In the genomic region with DNA sequence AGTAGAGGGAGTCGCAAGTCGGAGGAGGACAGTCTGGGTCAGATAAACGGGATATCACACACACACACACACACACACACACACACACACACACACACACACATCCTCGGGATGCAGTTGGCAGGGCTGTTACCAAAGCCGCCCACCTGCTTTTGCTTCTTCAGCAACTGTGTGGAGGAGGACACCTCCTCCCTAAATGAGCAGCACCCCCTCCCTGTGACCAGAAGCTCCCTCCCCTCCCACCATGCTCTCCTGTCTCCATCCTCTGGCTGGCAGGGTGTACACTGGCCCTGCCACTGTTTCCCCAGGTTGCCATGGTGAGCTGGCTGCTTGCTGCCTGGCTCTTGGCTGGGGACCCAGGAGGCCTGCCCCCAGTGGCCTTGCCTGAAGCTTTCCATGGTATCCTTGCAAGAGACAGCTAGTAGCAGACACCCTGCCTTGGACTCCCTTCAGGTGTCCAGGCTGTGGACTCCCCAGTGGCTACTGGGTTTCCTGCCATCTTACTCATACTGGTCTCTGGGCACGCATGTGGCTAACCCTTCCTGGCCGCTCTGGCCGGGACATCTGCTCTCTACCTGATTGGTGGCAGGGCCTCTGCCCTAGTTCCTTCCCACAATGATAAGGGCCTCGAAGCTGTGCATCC, we compare ENCODE assay signal across 7 mouse cellular contexts. TPM values are rescaled to one million over a fixed set of nuclear protein-coding genes. Genes with fewer than 3 reads are reported as not detected.
DNase-seq lines count a peak whose midpoint lies in the region; ATAC-seq and TF ChIP-seq lines count a peak whose summit lies in the region.

No protein-coding gene starts in this region.

- DNase-seq in ES-E14 (ENCODE audit: low read depth, low spot score), result no peak
- peak; percentile 78 for DNase-seq in adrenal gland, postnatal 25 days
- peak; percentile 93 to 94 for DNase-seq in heart, postnatal 10 days
- DNase-seq in layer of hippocampus, postnatal 14 days (ENCODE audit: low spot score in 2 of 2), result peak; percentile 82 to 83
- peak; percentile 74 for DNase-seq in right cerebral cortex, postnatal 25 days

- H3K4me1 ChIP-seq in ES-E14 (ENCODE audit: control insufficient read depth in 2 of 2, insufficient read depth in 2 of 2, low read length in 2 of 2, poor library complexity in 1 of 2), result peaks cover 20 to 44% of the 10 kb centered on the region in 2 experiments; a peak in 3 of 4 replicates
- peaks cover 100% of the 10 kb centered on the region for H3K4me1 ChIP-seq in forebrain, embryonic 12.5 days

- peaks cover 22% of the 10 kb centered on the region for H3K27me3 ChIP-seq in forebrain, embryonic 12.5 days

- 0 out of 2 replicates have a peak, but pooled peaks have one; percentile 17 for ATAC-seq in forebrain, embryonic 12.5 days (ENCODE audit: low FRiP score)
- ATAC-seq in megakaryocyte-erythroid progenitor cell, adult 5-6 weeks (replicated peaks; ENCODE audit: low FRiP score, low TSS enrichment, poor library complexity, severe bottlenecking), result peak; percentile 53

- intact Hi-C loops in heart, postnatal 10 days (cut with DNase I), result no loop called here

- H3K9me3 ChIP-seq in ES-E14 (ENCODE audit: control insufficient read depth, insufficient read depth, low read depth, low read length), result no peaks in the 10 kb centered on the region
- H3K9me3 ChIP-seq in forebrain, embryonic 12.5 days, result no peaks in the 10 kb centered on the region

- 44% methylated on average over 9 of the region's 9 CpGs for WGBS in forebrain, embryonic 12.5 days

- peak overlapping the region; percentile 8 for H3K27ac ChIP-seq in ES-E14 (ENCODE audit: insufficient read depth, low read depth, low read length, poor library complexity, severe bottlenecking)
- 0 out of 2 replicates have a peak overlapping the region, but pooled peaks have one; percentile 46 for H3K27ac ChIP-seq in forebrain, embryonic 12.5 days

- in situ Hi-C loops in ES-E14 (cut with MboI; ENCODE audit: low sequenced_read_pairs in 2 of 2, unreplicated experiment in 2 of 2), result no loop called here

- peak overlapping the region; percentile 47; the same call in 1 of the 2 replicates for H3K9ac ChIP-seq in ES-E14 (ENCODE audit: insufficient read depth, low read depth, low read length, poor library complexity, severe bottlenecking)
- H3K9ac ChIP-seq in forebrain, embryonic 12.5 days, result peak overlapping the region; percentile 30; the same call in 1 of the 2 replicates

- peaks cover 47% of the 10 kb centered on the region for H3K36me3 ChIP-seq in ES-E14 (ENCODE audit: control insufficient read depth, insufficient read depth, low read length, poor library complexity, severe bottlenecking)
- H3K36me3 ChIP-seq in forebrain, embryonic 12.5 days (replicated peaks), result 0 out of 2 replicates have a peak, but pooled peaks cover 5% of the 10 kb centered on the region

- H3K4me3 ChIP-seq in ES-E14 (ENCODE audit: insufficient read depth in 1 of 2, low read depth in 1 of 2, low read length in 2 of 2, poor library complexity in 1 of 2, severe bottlenecking in 1 of 2), result peak overlapping the region in 1 of 2 experiments; percentile 57; a peak in 3 of 4 replicates
- H3K4me3 ChIP-seq in forebrain, embryonic 12.5 days (replicated peaks), result no peak overlapping the region

- H3K4me2 ChIP-seq in forebrain, embryonic 12.5 days, result peak overlapping the region; percentile 100

TF ChIP-seq in ES-E14, 5 proteins besides CTCF, POLR2A, EP300 and RAD21:
- TF ChIP-seq ZNF384 (IDR thresholded peaks at IDR 0.05; ENCODE audit: low read depth, low read length), result no peak
- TF ChIP-seq HCFC1 (IDR thresholded peaks at IDR 0.05; ENCODE audit: borderline replicate concordance, insufficient read depth, low read length), result no peak
- no peak for TF ChIP-seq CHD2 (IDR thresholded peaks at IDR 0.05; ENCODE audit: low read depth, low read length)
- no peak for TF ChIP-seq ZC3H11A (IDR thresholded peaks at IDR 0.05; ENCODE audit: borderline replicate concordance, low read depth, low read length)
- TF ChIP-seq MAFK (IDR thresholded peaks at IDR 0.05; ENCODE audit: insufficient read depth, low read depth, low read length), result no peak

RNA-seq across cellular contexts. Expression of gene Gjd3, which starts 16.2 kb away (rescaled TPM):
- 0.27 and 1.7 TPM in 2 replicates for total RNA-seq in ES-E14 (2012; rRNA removed)
- not detected in 2 replicates for total RNA-seq in adrenal gland, postnatal 25 days (2021)
- polyA plus RNA-seq in forebrain, embryonic 12.5 days (2016; fragmentation: Nextera tagmentation; extraction: Ambion mirVana), result 0.24 and 0.47 TPM in 2 replicates
- 1 to 10 TPM; 1.3 to 2.0 TPM for total RNA-seq in heart, postnatal 10 days (2021)
- total RNA-seq in layer of hippocampus, postnatal 14 days (2021), result 1 to 10 TPM; 2.2 TPM
- not detected in 2 replicates for total RNA-seq in megakaryocyte-erythroid progenitor cell, adult 5-6 weeks (2014; fragmentation: Nextera tagmentation)
- total RNA-seq in megakaryocyte-erythroid progenitor cell, adult 5-6 weeks (2017), result not detected in 2 replicates

RNA-seq across cellular contexts. Expression of gene Rara, which starts 39.0 kb away (rescaled TPM):
- 25.8 and 30.1 TPM in 2 replicates for total RNA-seq in ES-E14 (2012; rRNA removed)
- total RNA-seq in adrenal gland, postnatal 25 days (2021), result 21.8 and 27.7 TPM in 2 replicates
- 14.0 and 16.4 TPM in 2 replicates for polyA plus RNA-seq in forebrain, embryonic 12.5 days (2016; fragmentation: Nextera tagmentation; extraction: Ambion mirVana)
- 10 to 100 TPM; 31.9 to 33.0 TPM for total RNA-seq in heart, postnatal 10 days (2021)
- total RNA-seq in layer of hippocampus, postnatal 14 days (2021), result 10 to 100 TPM; 20.2 to 20.3 TPM
- total RNA-seq in megakaryocyte-erythroid progenitor cell, adult 5-6 weeks (2014; fragmentation: Nextera tagmentation), result 7.8 and 15.9 TPM in 2 replicates
- 2.2 and 3.0 TPM in 2 replicates for total RNA-seq in megakaryocyte-erythroid progenitor cell, adult 5-6 weeks (2017)

RNA-seq across cellular contexts. Expression of gene Top2a, which starts 57.4 kb away (rescaled TPM):
- 353 and 381 TPM in 2 replicates for total RNA-seq in ES-E14 (2012; rRNA removed)
- 28.2 and 39.3 TPM in 2 replicates for total RNA-seq in adrenal gland, postnatal 25 days (2021)
- 355 and 367 TPM in 2 replicates for polyA plus RNA-seq in forebrain, embryonic 12.5 days (2016; fragmentation: Nextera tagmentation; extraction: Ambion mirVana)
- 10 to 100 TPM; 53.3 to 57.0 TPM for total RNA-seq in heart, postnatal 10 days (2021)
- total RNA-seq in layer of hippocampus, postnatal 14 days (2021), result 1 to 10 TPM; 8.1 to 9.8 TPM
- total RNA-seq in megakaryocyte-erythroid progenitor cell, adult 5-6 weeks (2014; fragmentation: Nextera tagmentation), result 363 and 371 TPM in 2 replicates
- total RNA-seq in megakaryocyte-erythroid progenitor cell, adult 5-6 weeks (2017), result 444 and 492 TPM in 2 replicates

RNA-seq across cellular contexts. Expression of gene Cdc6, which starts 59.0 kb away (rescaled TPM):
- 32.7 and 51.3 TPM in 2 replicates for total RNA-seq in ES-E14 (2012; rRNA removed)
- 1.7 and 4.3 TPM in 2 replicates for total RNA-seq in adrenal gland, postnatal 25 days (2021)
- polyA plus RNA-seq in forebrain, embryonic 12.5 days (2016; fragmentation: Nextera tagmentation; extraction: Ambion mirVana), result 38.0 and 43.1 TPM in 2 replicates
- 1 to 10 TPM; 3.3 to 3.6 TPM for total RNA-seq in heart, postnatal 10 days (2021)
- under 1 TPM; 0.81 to 0.97 TPM for total RNA-seq in layer of hippocampus, postnatal 14 days (2021)
- total RNA-seq in megakaryocyte-erythroid progenitor cell, adult 5-6 weeks (2014; fragmentation: Nextera tagmentation), result 85.0 and 101 TPM in 2 replicates
- total RNA-seq in megakaryocyte-erythroid progenitor cell, adult 5-6 weeks (2017), result 67.8 and 78.7 TPM in 2 replicates
